Mouse (Mus musculus) gastrocnemius, adult 8-10 months (tissue): ENCODE measurements around the gene Vopp1. TPM values are rescaled to one million over a fixed set of nuclear protein-coding genes. Genes with fewer than 3 reads are reported as not detected.

Experiments
- DNase-seq, 2 experiments: peaks; one replicate each; pipeline ENCODE4 v3.0.0; 2022; ENCODE audit warnings: low spot score in 2 of 2
- total RNA-seq, 4 experiments: library from RNA; stranded (reverse); gene quantifications; 2 replicates each; pipeline ENCODE4 v1.2.4; 2022

Gene Vopp1
- total RNA-seq, 4 experiments from 2014 or later = 2.9 to 4.7 (median 3.4) TPM

DNA sequence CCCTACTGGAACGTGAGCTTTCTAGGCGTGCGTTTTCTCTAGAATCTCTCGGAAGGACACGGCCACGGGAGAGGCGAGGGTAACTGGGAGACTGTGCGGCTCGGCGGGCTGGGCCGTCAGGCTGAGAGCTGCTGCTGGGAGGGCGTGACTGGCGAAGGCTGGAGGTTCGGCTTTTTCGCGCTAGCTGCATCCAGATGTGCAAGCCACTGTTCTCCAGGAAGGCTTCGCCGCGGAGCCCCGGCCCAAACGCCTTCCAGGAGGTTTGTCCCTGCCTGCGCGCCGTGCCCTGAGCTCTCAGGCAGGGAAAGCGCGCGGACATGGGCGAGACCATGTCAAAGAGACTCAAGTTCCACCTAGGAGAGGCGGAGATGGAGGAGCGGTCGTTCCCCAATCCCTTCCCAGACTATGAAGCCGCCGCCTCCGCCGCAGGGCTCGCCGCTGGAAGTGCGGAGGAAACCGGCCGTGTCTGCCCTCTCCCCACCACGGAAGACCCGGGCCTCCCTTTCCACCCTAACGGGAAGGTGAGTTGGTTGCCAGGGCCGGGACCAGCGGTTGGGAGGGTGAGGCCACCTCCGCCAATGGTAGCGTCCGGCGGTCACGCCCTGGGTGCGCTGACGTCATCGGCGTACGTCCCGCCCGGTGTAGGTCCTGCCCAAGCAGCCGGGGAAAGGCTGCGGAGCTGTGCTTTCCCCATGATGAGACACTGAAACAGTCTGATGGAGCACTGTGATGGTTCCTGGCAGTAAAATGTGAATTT lies 122.0 kb downstream of the Vopp1 start:
- DNase-seq = peak; percentile 90 to 93

DNA sequence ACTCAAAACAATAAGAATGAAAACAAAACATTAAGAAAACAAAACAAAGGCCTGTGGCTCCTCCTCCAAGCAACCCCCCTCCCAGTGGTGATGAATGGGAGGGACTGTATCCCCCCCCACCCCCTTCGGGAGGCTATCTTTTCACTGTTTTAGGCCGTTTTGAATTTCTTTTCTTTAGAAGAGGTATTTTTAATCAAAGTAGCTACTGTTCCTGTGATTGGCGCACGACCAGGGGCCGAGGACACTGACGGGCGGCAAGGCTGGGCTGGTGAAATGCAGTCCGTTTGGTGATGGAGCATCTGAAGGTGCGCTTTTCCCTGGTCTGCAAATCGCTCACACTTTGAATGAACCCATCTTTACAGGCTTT lies 122.6 kb downstream of the Vopp1 start, which contains the start of gene Lancl2:
Gene Lancl2, plus strand, starts transcription at position 165 of the 367 bp plus-strand sequence.
- DNase-seq = peak; percentile 5 to 8

DNA sequence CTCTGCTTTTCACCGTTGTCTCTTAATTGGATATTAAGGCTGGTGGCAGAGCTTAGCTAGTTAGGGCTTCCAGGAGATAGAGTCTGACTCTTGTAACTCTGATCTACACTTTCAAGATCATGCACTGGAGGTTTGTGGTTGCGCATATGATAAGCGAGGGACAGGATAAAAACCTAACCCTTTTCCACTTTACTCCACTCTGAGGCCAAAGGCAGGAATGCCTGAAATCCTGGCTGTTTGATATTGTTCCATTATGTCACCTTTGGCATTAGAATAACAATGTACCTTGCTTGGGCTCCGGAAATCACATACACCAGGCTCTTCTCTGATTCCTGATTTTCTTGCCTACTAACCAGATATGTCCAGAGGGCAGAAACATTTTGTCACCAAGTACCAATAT lies 123.3 kb downstream of the Vopp1 start:
- DNase-seq = no peak

DNA sequence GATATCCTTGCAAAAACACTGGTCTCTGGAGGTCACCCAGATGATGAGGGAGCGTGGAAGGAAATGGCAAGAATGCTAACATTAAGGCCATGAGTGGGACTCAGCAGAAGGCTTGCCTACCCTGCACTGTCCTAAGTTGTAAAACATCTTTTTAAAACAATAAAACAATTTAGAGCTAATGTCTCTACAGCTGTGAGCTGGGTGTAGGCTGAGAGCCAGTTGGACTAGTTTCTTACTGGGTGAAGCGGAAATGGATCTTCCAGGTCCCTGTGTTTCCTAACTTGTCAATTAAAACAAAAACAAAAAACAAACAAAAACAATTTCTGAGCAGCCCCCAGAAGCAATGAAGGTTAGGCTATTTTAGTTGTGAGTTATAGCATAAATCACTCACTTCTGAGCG lies 131.8 kb downstream of the Vopp1 start:
- no peak for DNase-seq

DNA sequence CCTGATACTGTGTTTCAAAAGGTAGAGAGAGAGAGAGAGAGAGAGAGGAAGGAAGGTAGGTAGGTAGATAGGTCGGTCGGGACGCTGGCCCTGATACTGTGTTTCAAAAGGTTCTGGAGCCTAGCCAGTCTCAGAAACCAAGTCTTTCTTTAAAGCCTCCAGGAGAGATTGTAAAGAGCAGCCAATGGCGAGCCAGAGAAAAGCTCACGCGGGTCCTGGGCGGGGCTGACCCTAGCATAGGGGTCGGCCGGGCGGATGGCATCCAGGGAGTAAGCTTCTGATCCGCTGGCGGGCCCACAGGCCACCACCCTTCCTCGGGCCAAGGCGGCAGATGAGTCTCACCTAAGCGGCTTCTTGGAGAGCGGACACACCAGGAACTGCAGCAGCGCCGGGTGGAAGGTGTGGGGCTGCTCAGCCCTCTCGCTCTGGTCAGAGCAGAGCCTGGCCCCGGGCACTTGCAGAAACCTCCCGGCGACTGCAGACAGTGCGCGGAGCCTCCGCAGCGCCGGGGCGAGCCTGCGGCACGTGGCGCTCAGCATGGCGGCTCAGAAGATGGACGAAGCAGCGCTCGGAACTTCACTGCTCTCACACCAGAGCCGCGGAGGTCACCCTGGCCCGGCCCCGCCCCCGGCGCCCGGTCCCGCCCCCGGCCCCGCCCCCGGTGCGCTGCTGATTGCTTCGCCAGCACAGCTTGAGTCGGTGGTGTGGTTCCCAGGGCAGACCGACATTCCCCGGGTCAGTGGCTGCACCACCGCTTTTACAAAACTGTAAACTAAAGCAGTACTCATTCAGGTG lies 133.3 kb downstream of the Vopp1 start, which contains the start of gene Pyurf:
Gene Pyurf, minus strand, starts transcription at position 612 of the 795 bp plus-strand sequence.
- DNase-seq = peak; percentile 76 to 81

- no peak for DNase-seq
Observed at GRCm38 (mm10) chr6:57684156-57684555, 140.8 kb downstream of the Vopp1 start.

Other genes starting within 250 kb of the Vopp1 start
- 1 to 10 TPM in 1 of 4 experiments, under 1 TPM in 3; 0.12 to 1.6 (median 0.61) TPM for gene Herc6, start 244.2 kb downstream of the Vopp1 start, total RNA-seq
- gene Pyurf, start 133.1 kb downstream of the Vopp1 start, total RNA-seq = 10 to 100 TPM; 10.2 to 11.1 (median 10.8) TPM
- 10 to 100 TPM in 2 of 4 experiments, 1 to 10 TPM in 2; 9.4 to 10.5 (median 9.7) TPM for gene Lancl2, start 122.6 kb downstream of the Vopp1 start, total RNA-seq
- not detected for gene Vmn1r21, start 25.2 kb upstream of the Vopp1 start, total RNA-seq
- gene Vmn1r22, start 82.9 kb upstream of the Vopp1 start, total RNA-seq = not detected
- gene Vmn1r23, start 101.7 kb upstream of the Vopp1 start, total RNA-seq = not detected
- gene Vmn1r24, start 136.3 kb upstream of the Vopp1 start, total RNA-seq = not detected
- gene Vmn1r25, start 155.7 kb upstream of the Vopp1 start, total RNA-seq = not detected
- gene Vmn1r26, start 190.0 kb upstream of the Vopp1 start, total RNA-seq = not detected